Mouse (Mus musculus) retina, adult 2 months (tissue): Measurements from ENCODE around the gene Arfgap3.

Experiments
- DNase-seq: peaks from one replicate; pipeline ENCODE4 v3.0.0-alpha.2; 2012; ENCODE audit warnings: low read depth, low spot score

Arfgap3 gene

GRCm38 (mm10) chr15:83254372-83255070, 95.5 kb downstream of the Arfgap3 start:
- no peak for DNase-seq

GRCm38 (mm10) chr15:83252060-83252459, 98.0 kb downstream of the Arfgap3 start:
- no peak for DNase-seq

- DNase-seq: no peak
Measured at GRCm38 (mm10) chr15:83251176-83252004, 98.7 kb downstream of the Arfgap3 start, which contains the start of gene A4galt. TSS of gene A4galt (minus strand) at chr15:83251774.

GRCm38 (mm10) chr15:83250651-83251175, 99.3 kb downstream of the Arfgap3 start:
- no peak for DNase-seq
